Mouse (Mus musculus) CH12.LX (cell line): Measurements from ENCODE around the gene Hist2h3c1. TPM values are rescaled to one million over a fixed set of nuclear protein-coding genes. Genes with fewer than 3 reads are reported as not detected.

Experiments used
- DNase-seq: peaks from one replicate; pipeline ENCODE4 v3.0.0-alpha.2; 2013; ENCODE audit errors: extremely low read depth
- H3K27ac ChIP-seq: 2 replicates; pipeline ENCODE4 v1.5.1; 2012; ENCODE audit warnings: low read depth, mild to moderate bottlenecking, control low read depth, moderate library complexity; ENCODE audit not compliant: insufficient read depth
- H3K27me3 ChIP-seq: replicated peaks from 2 replicates; pipeline ENCODE3; 2012; ENCODE audit warnings: inconsistent platforms
- H3K36me3 ChIP-seq, 2 experiments: replicated peaks in 1 of 2; 2 replicates each; pipeline versions ENCODE3 to v1.6.1; 2012; ENCODE audit warnings: inconsistent platforms in 1 of 2, low read length in 1 of 2, mild to moderate bottlenecking in 1 of 2, mixed read lengths in 1 of 2, moderate library complexity in 1 of 2; ENCODE audit not compliant: control insufficient read depth in 1 of 2, insufficient read depth in 1 of 2
- H3K4me1 ChIP-seq, 2 experiments: 2 replicates each; pipeline ENCODE4 v1.6.1; 2012; ENCODE audit warnings: inconsistent platforms in 1 of 2, moderate library complexity in 1 of 2; ENCODE audit not compliant: insufficient read depth in 2 of 2, control insufficient read depth in 1 of 2
- H3K4me2 ChIP-seq: 2 replicates; pipeline ENCODE4 v1.6.1; 2012; ENCODE audit warnings: low read depth, mild to moderate bottlenecking, control low read depth; ENCODE audit not compliant: poor library complexity, insufficient read depth, severe bottlenecking
- H3K4me3 ChIP-seq, 3 experiments: fragments of 150-350 bp in 1 of 3; sonication (generic) in 1 of 3; replicated peaks in 1 of 3; 2 replicates each; pipeline versions ENCODE3 to v1.5.1; 2011 to 2012; ENCODE audit warnings: low read depth in 2 of 3, low read length in 2 of 3, mild to moderate bottlenecking in 2 of 3, moderate library complexity in 2 of 3, control low read depth in 1 of 3, improper control_type of control experiment in 1 of 3, inconsistent platforms in 1 of 3, mixed read lengths in 1 of 3; ENCODE audit not compliant: poor library complexity in 1 of 3
- H3K79me2 ChIP-seq: replicated peaks from 2 replicates; pipeline ENCODE4 v1.6.1; 2012; ENCODE audit warnings: mild to moderate bottlenecking, moderate library complexity; ENCODE audit not compliant: control insufficient read depth, poor library complexity, insufficient read depth, severe bottlenecking; ENCODE audit errors: extremely low read depth
- H3K9ac ChIP-seq: 2 replicates; pipeline ENCODE4 v1.6.1; 2012; ENCODE audit warnings: low read depth, mild to moderate bottlenecking, control low read depth, moderate library complexity; ENCODE audit not compliant: insufficient read depth
- H3K9me3 ChIP-seq: replicated peaks from 2 replicates; pipeline ENCODE3; 2012; ENCODE audit warnings: low read length, inconsistent platforms, mixed read lengths
- BHLHE40 ChIP-seq: IDR thresholded peaks from 2 replicates; pipeline ENCODE4 v1.6.1; 2011; ENCODE audit warnings: mild to moderate bottlenecking, low read depth, low read length, improper control_type of control experiment
- CTCF ChIP-seq, 2 experiments: IDR thresholded peaks in 1 of 2; conservative IDR thresholded peaks in 1 of 2; 2 replicates each; pipeline ENCODE4 v1.5.1; 2011 to 2012; ENCODE audit warnings: low read depth in 2 of 2, low read length in 2 of 2, improper control_type of control experiment in 1 of 2, inconsistent platforms in 1 of 2, mild to moderate bottlenecking in 1 of 2, moderate library complexity in 1 of 2
- E2F4 ChIP-seq: IDR thresholded peaks from 2 replicates; pipeline ENCODE4 v1.6.1; 2011; ENCODE audit warnings: low read depth, low read length, improper control_type of control experiment; ENCODE audit not compliant: insufficient replicate concordance
- EP300 ChIP-seq: IDR thresholded peaks from 2 replicates; pipeline ENCODE4 v1.6.1; 2011; ENCODE audit warnings: low read length, improper control_type of control experiment
- GABPA ChIP-seq: IDR thresholded peaks from 2 replicates; pipeline ENCODE4 v1.6.1; 2012; ENCODE audit warnings: low read depth, low read length, improper control_type of control experiment, inconsistent platforms; ENCODE audit not compliant: insufficient replicate concordance
- IRF4 ChIP-seq: IDR thresholded peaks from 2 replicates; pipeline ENCODE4 v1.6.1; 2014; ENCODE audit warnings: low read depth, mild to moderate bottlenecking, inconsistent platforms, low read length, improper control_type of control experiment
- KAT2A ChIP-seq: IDR thresholded peaks from 2 replicates; pipeline ENCODE4 v1.6.1; 2012; ENCODE audit warnings: low read length, improper control_type of control experiment, inconsistent platforms; ENCODE audit not compliant: insufficient replicate concordance
- NRF1 ChIP-seq: IDR thresholded peaks from 2 replicates; pipeline ENCODE4 v1.6.1; 2014; ENCODE audit warnings: low read depth, mild to moderate bottlenecking, inconsistent platforms, low read length, improper control_type of control experiment, moderate library complexity
- POLR2AphosphoS2 ChIP-seq: IDR thresholded peaks from 2 replicates; pipeline ENCODE4 v1.6.1; 2011; ENCODE audit warnings: low read depth, low read length, improper control_type of control experiment
- RAD21 ChIP-seq: IDR thresholded peaks from 2 replicates; pipeline ENCODE4 v1.6.1; 2011; ENCODE audit warnings: low read depth, mild to moderate bottlenecking, low read length, improper control_type of control experiment, moderate library complexity
- RCOR1 ChIP-seq: conservative IDR thresholded peaks from 2 replicates; pipeline ENCODE4 v1.6.1; 2012; ENCODE audit warnings: low read depth, mild to moderate bottlenecking, inconsistent platforms, low read length, improper control_type of control experiment
- TBP ChIP-seq: conservative IDR thresholded peaks from 2 replicates; pipeline ENCODE4 v1.6.1; 2011; ENCODE audit warnings: low read depth, low read length, improper control_type of control experiment
- USF1 ChIP-seq: IDR thresholded peaks from 2 replicates; pipeline ENCODE4 v1.6.1; 2014; ENCODE audit warnings: low read depth, mild to moderate bottlenecking, inconsistent platforms, low read length, improper control_type of control experiment
- USF2 ChIP-seq: conservative IDR thresholded peaks from 2 replicates; pipeline ENCODE4 v1.6.1; 2011; ENCODE audit warnings: low read depth, low read length, improper control_type of control experiment
- ZC3H11A ChIP-seq: IDR thresholded peaks from 2 replicates; pipeline ENCODE4 v1.6.1; 2012; ENCODE audit warnings: low read depth, mild to moderate bottlenecking, inconsistent platforms, low read length, improper control_type of control experiment
- ZKSCAN1 ChIP-seq: IDR thresholded peaks from 2 replicates; pipeline ENCODE4 v1.6.1; 2012; ENCODE audit warnings: low read depth, inconsistent platforms, low read length, improper control_type of control experiment, borderline replicate concordance
- ZMIZ1 ChIP-seq: IDR thresholded peaks from 2 replicates; pipeline ENCODE4 v1.6.1; 2012; ENCODE audit warnings: low read depth, mild to moderate bottlenecking, inconsistent platforms, low read length, improper control_type of control experiment
- dilution Hi-C: fragments of 300-500 bp; cut with MboI; formaldehyde crosslinking; loops from 2 replicates; pipeline ENCODE4 v1.14.3; 2020; ENCODE audit warnings: low sequenced_read_pairs; ENCODE audit not compliant: extremely low pct_unique_long_range_greater_than_20kb, extremely low pct_ligation_motif_present
- in situ Hi-C: fragments of 300-500 bp; cut with MboI; formaldehyde crosslinking; loops from 3 replicates; pipeline ENCODE4 v1.14.3; 2019; ENCODE audit warnings: low sequenced_read_pairs, low pct_ligation_motif_present, low pct_unique_long_range_greater_than_20kb, mixed read lengths
- polyA plus RNA-seq: library from polyadenylated mRNA; unstranded; fragments of >175 nt; gene quantifications from 2 replicates; pipeline ENCODE4 v1.2.1, GENCODE M21; 2012; ENCODE audit warnings: low read depth; ENCODE audit not compliant: insufficient read length
- total RNA-seq, 2 experiments: library from RNA; depleted of rRNA; stranded (reverse); fragments of 300-350 nt in 1 of 2; fragments of >200 nt in 1 of 2; gene quantifications; 2 replicates each; pipeline ENCODE4 v1.2.3; 2012 to 2014

Gene Hist2h3c1
- total and polyA plus RNA-seq, 3 experiments, result 0.33 to 1.4 (median 1.4) TPM

GRCm38 (mm10) chr3:96235836-96236235 lies 10.6 kb upstream of the Hist2h3c1 start:
- DNase-seq, result no peak
- no peaks in the 10 kb centered on the region for H3K79me2 ChIP-seq
- no peak for TF ChIP-seq USF2
- TF ChIP-seq POLR2AphosphoS2, result no peak
- TF ChIP-seq RCOR1, result no peak
- no peak for TF ChIP-seq BHLHE40
- no peak for TF ChIP-seq KAT2A
- TF ChIP-seq TBP, result no peak
- H3K9me3 ChIP-seq, result no peaks in the 10 kb centered on the region
- H3K4me1 ChIP-seq, result peaks cover 4 to 57% of the 10 kb centered on the region in 2 experiments; a peak in 3 of 4 replicates
- in situ Hi-C loops (no loop called here), dilution Hi-C loops (no loop called here)
- no peaks in the 10 kb centered on the region for H3K36me3 ChIP-seq
- no peak overlapping the region for H3K27ac ChIP-seq
- H3K27me3 ChIP-seq, result no peaks in the 10 kb centered on the region
- H3K9ac ChIP-seq, result no peak overlapping the region
- H3K4me2 ChIP-seq, result no peak overlapping the region
- H3K4me3 ChIP-seq, result no peak overlapping the region

GRCm38 (mm10) chr3:96236834-96237334 lies 9.6 kb upstream of the Hist2h3c1 start:
- no peaks in the 10 kb centered on the region for H3K27me3 ChIP-seq
- H3K36me3 ChIP-seq, result no peaks in the 10 kb centered on the region
- peak overlapping the region; percentile 31 for H3K4me2 ChIP-seq
- no peaks in the 10 kb centered on the region for H3K79me2 ChIP-seq
- peak overlapping the region; percentile 55 to 84 (median 76) for H3K4me3 ChIP-seq
- peak overlapping the region; percentile 80 for H3K9ac ChIP-seq
- no peaks in the 10 kb centered on the region for H3K9me3 ChIP-seq
- H3K4me1 ChIP-seq, result peaks cover 2 to 49% of the 10 kb centered on the region in 2 experiments; a peak in 2 of 4 replicates
- dilution Hi-C loops, result no loop called here
- peak; percentile 38 for DNase-seq
- TF ChIP-seq EP300, result no peak
- TF ChIP-seq CTCF (conservative IDR thresholded peaks at IDR 0.05 in 1 of 2, IDR thresholded peaks at IDR 0.05 in 1 of 2; ENCODE audit: low read depth in 2 of 2, low read length in 2 of 2), result no peak
- no peak for TF ChIP-seq IRF4
- no peak for TF ChIP-seq USF1
- TF ChIP-seq ZC3H11A, result no peak
- no peak for TF ChIP-seq GABPA
- no peak for TF ChIP-seq ZKSCAN1
- no peak for TF ChIP-seq E2F4
- no peak for TF ChIP-seq ZMIZ1
- TF ChIP-seq RAD21, result no peak
- TF ChIP-seq USF2, result no peak
- TF ChIP-seq NRF1, result no peak
- TF ChIP-seq KAT2A, result no peak
- TF ChIP-seq, all 38 proteins: peak for 0
- H3K27ac ChIP-seq, result peak overlapping the region; percentile 92; the same call in 1 of the 2 replicates
- in situ Hi-C loops, result no loop called here
